ENCODE assay signal across 31 mouse cellular contexts in genomic region chr14:27185902-27186301, GRCm38 (mm10).
DNase-seq lines count a peak whose midpoint lies in the region; ATAC-seq and TF ChIP-seq lines count a peak whose summit lies in the region.
"Had no signal": no experiment of that assay in that cellular context is flagged by ENCODE, and none has a peak within 500 bp of the region (broad histone marks: within the 10 kb centered on the region; RNA-seq: fewer than 3 reads in every experiment).

No protein-coding gene starts in this region.

- peak overlapping the region; percentile 46; the same call in 1 of the 2 replicates for H3K27ac ChIP-seq in heart, embryonic 12.5 days (ENCODE audit: poor library complexity, severe bottlenecking)
- H3K27ac ChIP-seq in kidney, embryonic 15.5 days = no peak overlapping the region
- peak overlapping the region; percentile 63; the same call in 1 of the 2 replicates for H3K27ac ChIP-seq in bone marrow macrophage, adult 2 months (ENCODE audit: insufficient read depth, low read depth, low read length)
- H3K27ac ChIP-seq in brown adipose tissue, adult 24 weeks (replicated peaks; ENCODE audit: low read depth, low read length) = peak overlapping the region; percentile 4; the same call in 1 of the 2 replicates
- H3K27ac ChIP-seq: embryonic facial prominence, embryonic 10.5 days; embryonic facial prominence, embryonic 15.5 days; forebrain, embryonic 12.5 days; hindbrain, embryonic 12.5 days; hindbrain, postnatal 0 days; intestine, embryonic 15.5 days; limb, embryonic 13.5 days; liver, embryonic 14.5 days; midbrain, embryonic 10.5 days; stomach, postnatal 0 days had no signal

- H3K9me3 ChIP-seq in heart, embryonic 12.5 days (replicated peaks) = no peaks in the 10 kb centered on the region
- H3K9me3 ChIP-seq in kidney, embryonic 15.5 days (replicated peaks) = no peaks in the 10 kb centered on the region
- H3K9me3 ChIP-seq: embryonic facial prominence, embryonic 10.5 days; embryonic facial prominence, embryonic 15.5 days; forebrain, embryonic 12.5 days; hindbrain, embryonic 12.5 days; intestine, embryonic 15.5 days; limb, embryonic 13.5 days; midbrain, embryonic 10.5 days had no signal

- no peak for TF ChIP-seq POLR2A in bone marrow macrophage, adult 2 months (IDR thresholded peaks at IDR 0.05; ENCODE audit: borderline replicate concordance, low read depth, low read length)

- H3K4me3 ChIP-seq in heart, embryonic 12.5 days = no peak overlapping the region
- no peak overlapping the region for H3K4me3 ChIP-seq in kidney, embryonic 15.5 days (replicated peaks)
- no peak overlapping the region for H3K4me3 ChIP-seq in bone marrow macrophage, adult 2 months (ENCODE audit: insufficient read depth, low read length)
- H3K4me3 ChIP-seq in brown adipose tissue, adult 24 weeks (ENCODE audit: insufficient read depth, low read depth, low read length) = no peak overlapping the region
- H3K4me3 ChIP-seq: embryonic facial prominence, embryonic 10.5 days; embryonic facial prominence, embryonic 15.5 days; forebrain, embryonic 12.5 days; hindbrain, embryonic 12.5 days; intestine, embryonic 15.5 days; limb, embryonic 13.5 days; midbrain, embryonic 10.5 days had no signal

- no peaks in the 10 kb centered on the region for H3K36me3 ChIP-seq in heart, embryonic 12.5 days
- no peaks in the 10 kb centered on the region for H3K36me3 ChIP-seq in kidney, embryonic 15.5 days
- H3K36me3 ChIP-seq: embryonic facial prominence, embryonic 10.5 days; embryonic facial prominence, embryonic 15.5 days; forebrain, embryonic 12.5 days; hindbrain, embryonic 12.5 days; intestine, embryonic 15.5 days; limb, embryonic 13.5 days; midbrain, embryonic 10.5 days had no signal

- peak; percentile 80 for ATAC-seq in heart, embryonic 12.5 days (ENCODE audit: insufficient number of reproducible peaks, low FRiP score)
- ATAC-seq in kidney, embryonic 15.5 days (replicated peaks; ENCODE audit: low FRiP score) = no peak
- ATAC-seq: forebrain, postnatal 0 days; hindbrain, postnatal 0 days; intestine, embryonic 15.5 days; midbrain, embryonic 16.5 days had no signal

- no peak for TF ChIP-seq CTCF in bone marrow macrophage, adult 2 months (IDR thresholded peaks at IDR 0.05; ENCODE audit: low read depth, low read length)

- H3K27me3 ChIP-seq in heart, embryonic 12.5 days (replicated peaks) = no peaks in the 10 kb centered on the region
- no peaks in the 10 kb centered on the region for H3K27me3 ChIP-seq in kidney, embryonic 15.5 days
- H3K27me3 ChIP-seq: embryonic facial prominence, embryonic 15.5 days; intestine, embryonic 15.5 days; limb, embryonic 13.5 days had no signal

- DNase-seq in heart, postnatal 14 days = no peak
- DNase-seq in kidney, adult 11 months = peak; percentile 34
- no peak for DNase-seq in spleen, postnatal 4 days (ENCODE audit: low spot score in 2 of 2)
- DNase-seq: adrenal gland, postnatal 25 days; B cell, adult 2 months; cerebellum, adult 2 months; cerebellum, postnatal 14 days; forebrain, postnatal 0 days; gastrocnemius, postnatal 14 days; kidney, postnatal 4 days; lung, embryonic 14.5 days; lung, postnatal 14 days; right cerebral cortex, postnatal 25 days; spleen, adult 18-20 months; thymus, adult 2 months; thymus, postnatal 4 days had no signal

- intact Hi-C loops in heart, postnatal 14 days (cut with DNase I) = loop anchor here (2.0 kb wide), 1 partner anchor 151 kb away; no protein-coding TSS in a partner anchor

- H3K4me2 ChIP-seq in heart, embryonic 12.5 days = no peak overlapping the region
- no peak overlapping the region for H3K4me2 ChIP-seq in kidney, embryonic 15.5 days
- H3K4me2 ChIP-seq: embryonic facial prominence, embryonic 15.5 days; forebrain, embryonic 12.5 days; hindbrain, embryonic 12.5 days; intestine, embryonic 15.5 days; limb, embryonic 13.5 days; lung, embryonic 14.5 days had no signal

- H3K9ac ChIP-seq in heart, embryonic 12.5 days = no peak overlapping the region
- H3K9ac ChIP-seq in kidney, embryonic 15.5 days = no peak overlapping the region
- H3K9ac ChIP-seq: embryonic facial prominence, embryonic 15.5 days; forebrain, embryonic 12.5 days; forebrain, postnatal 0 days; hindbrain, embryonic 12.5 days; intestine, embryonic 15.5 days; limb, embryonic 13.5 days; liver, embryonic 14.5 days; lung, embryonic 14.5 days had no signal

- H3K4me1 ChIP-seq in heart, embryonic 12.5 days (replicated peaks) = peaks cover 27% of the 10 kb centered on the region
- peaks cover 43% of the 10 kb centered on the region for H3K4me1 ChIP-seq in kidney, embryonic 15.5 days
- H3K4me1 ChIP-seq in bone marrow macrophage, adult 2 months (ENCODE audit: control insufficient read depth, insufficient read depth, low read length) = peaks cover 3% of the 10 kb centered on the region; the same call in 1 of the 2 replicates
- H3K4me1 ChIP-seq in brown adipose tissue, adult 24 weeks (ENCODE audit: control insufficient read depth, insufficient read depth, insufficient read length, low read length) = no peaks in the 10 kb centered on the region
- H3K4me1 ChIP-seq: forebrain, embryonic 12.5 days; hindbrain, embryonic 12.5 days; midbrain, embryonic 10.5 days had no signal

- 34% methylated on average over 5 of the region's 5 CpGs for WGBS in heart, embryonic 12.5 days
- 54% methylated on average over 5 of the region's 5 CpGs for WGBS in kidney, embryonic 15.5 days
